Mouse (Mus musculus): ENCODE measurements around the gene Thada. TPM values are rescaled to one million over a fixed set of nuclear protein-coding genes. Genes with fewer than 3 reads are reported as not detected.

Gene Thada
- polyA plus RNA-seq, 1 experiment = 9.4 TPM

DNA sequence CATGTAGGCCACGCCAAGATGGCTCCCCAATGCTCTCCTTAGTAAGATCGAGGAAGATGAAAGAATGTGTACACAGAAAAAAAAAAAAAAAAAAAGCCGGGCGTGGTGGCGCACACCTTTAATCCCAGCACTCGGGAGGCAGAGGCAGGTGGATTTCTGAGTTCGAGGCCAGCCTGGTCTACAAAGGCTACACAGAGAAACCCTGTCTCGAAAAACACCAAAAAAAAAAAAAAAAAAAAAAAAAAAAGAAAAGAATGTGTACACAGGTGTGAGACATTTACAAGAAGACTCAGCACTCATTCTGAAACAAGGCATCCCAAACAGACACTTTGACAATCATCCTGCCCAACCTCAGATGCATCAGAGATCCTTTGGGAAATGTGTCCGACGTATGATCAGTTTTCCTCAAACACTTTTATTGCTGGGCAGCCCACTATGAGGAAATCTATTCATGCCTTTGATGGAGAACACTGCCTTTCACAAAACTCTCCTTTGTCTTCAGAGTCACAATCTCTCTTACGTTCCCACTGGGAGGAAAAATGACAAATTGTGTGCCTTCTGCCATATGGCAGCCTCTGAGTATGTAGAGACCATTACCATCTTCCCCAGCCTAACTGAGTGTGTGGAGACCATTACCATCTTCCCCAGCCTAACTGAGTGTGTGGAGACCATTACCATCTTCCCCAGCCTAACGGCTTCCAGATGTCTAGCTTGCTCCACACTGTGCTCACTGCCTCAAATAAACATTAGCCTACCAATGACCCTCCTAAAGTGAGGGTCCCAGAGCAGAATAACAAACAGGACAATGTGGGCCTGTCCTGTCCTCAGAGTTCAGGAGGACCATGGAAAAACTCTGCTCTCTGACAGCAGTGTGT lies 138.7 kb downstream of the Thada start:
- no peak for TF ChIP-seq CTCF (conservative IDR thresholded peaks at IDR 0.05; ENCODE audit: insufficient read depth, insufficient read length, low read depth, low read length)
- no peak for TF ChIP-seq POLR2A (IDR thresholded peaks at IDR 0.05; ENCODE audit: low read depth, low read length)
- 95% methylated on average over 12 of the region's 12 CpGs for WGBS
- Histone ChIP-seq H3K4me3 (ENCODE audit: insufficient read depth, low read depth, low read length) (no peak overlapping the region), H3K36me3 (ENCODE audit: control insufficient read depth, insufficient read depth, low read length) (no peaks in the 10 kb centered on the region; the same call in 1 of the 2 replicates), H3K27me3 (replicated peaks; ENCODE audit: control insufficient read depth, insufficient read depth, low read length) (no peaks in the 10 kb centered on the region), H3K27ac (ENCODE audit: insufficient read depth, low read depth, low read length) (no peak overlapping the region), H3K4me1 (ENCODE audit: control insufficient read depth, insufficient read depth, low read length) (no peaks in the 10 kb centered on the region)
- DNase-seq = no peak

DNA sequence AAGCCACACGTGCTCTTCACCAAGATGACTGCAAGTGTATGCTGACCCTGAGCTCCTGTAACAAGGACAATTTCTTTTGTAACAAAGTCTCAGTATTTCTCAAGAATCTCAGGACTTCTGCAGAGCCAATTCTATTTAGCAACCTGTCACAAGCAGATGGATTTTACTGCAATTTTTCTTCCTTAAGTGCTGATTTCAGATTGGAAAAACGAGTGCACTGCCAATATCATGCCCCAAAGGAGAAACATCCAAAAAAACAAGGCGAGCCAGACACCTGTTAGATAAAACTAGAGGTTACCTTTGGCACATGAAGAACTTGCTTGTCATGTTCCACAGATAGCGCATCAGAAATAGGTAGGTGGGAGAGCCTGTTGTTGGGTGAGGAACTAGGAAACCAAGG lies 143.8 kb downstream of the Thada start:
- 87% methylated on average over 4 of the region's 4 CpGs for WGBS
- H3K4me3 ChIP-seq (ENCODE audit: insufficient read depth, low read depth, low read length) = no peak overlapping the region
- H3K36me3 ChIP-seq (ENCODE audit: control insufficient read depth, insufficient read depth, low read length) = no peaks in the 10 kb centered on the region; the same call in 1 of the 2 replicates
- H3K27me3 ChIP-seq (replicated peaks; ENCODE audit: control insufficient read depth, insufficient read depth, low read length) = no peaks in the 10 kb centered on the region
- DNase-seq = no peak
- no peak overlapping the region for H3K27ac ChIP-seq (ENCODE audit: insufficient read depth, low read depth, low read length)
- no peaks in the 10 kb centered on the region for H3K4me1 ChIP-seq (ENCODE audit: control insufficient read depth, insufficient read depth, low read length)
- TF ChIP-seq POLR2A (IDR thresholded peaks at IDR 0.05; ENCODE audit: low read depth, low read length) (no peak), CTCF (conservative IDR thresholded peaks at IDR 0.05; ENCODE audit: insufficient read depth, insufficient read length, low read depth, low read length) (no peak)

DNA sequence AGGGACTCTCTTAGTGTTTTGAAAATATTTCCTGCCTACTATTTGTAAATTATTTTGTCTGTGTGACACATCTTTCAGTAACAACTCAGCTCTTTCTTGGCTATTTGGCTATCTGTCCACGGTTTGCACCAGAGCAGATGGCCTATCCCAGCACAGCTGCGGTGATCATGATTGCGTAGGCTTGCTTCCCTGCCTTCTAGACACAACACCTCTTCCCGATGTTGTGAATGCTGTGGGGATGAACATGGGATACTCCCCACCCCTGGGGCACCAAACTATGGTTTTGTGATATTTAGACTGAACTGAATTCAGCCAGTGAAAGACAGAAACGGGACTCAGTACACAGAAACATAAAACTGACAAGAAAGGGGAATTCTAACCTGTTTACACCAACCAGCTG lies 144.7 kb downstream of the Thada start:
- WGBS = 80% methylated on average over 5 of the region's 5 CpGs
- Histone ChIP-seq H3K27me3 (replicated peaks; ENCODE audit: control insufficient read depth, insufficient read depth, low read length) (no peaks in the 10 kb centered on the region), H3K4me3 (ENCODE audit: insufficient read depth, low read depth, low read length) (no peak overlapping the region), H3K36me3 (ENCODE audit: control insufficient read depth, insufficient read depth, low read length) (no peaks in the 10 kb centered on the region), H3K27ac (ENCODE audit: insufficient read depth, low read depth, low read length) (no peak overlapping the region), H3K4me1 (ENCODE audit: control insufficient read depth, insufficient read depth, low read length) (no peaks in the 10 kb centered on the region)
- no peak for DNase-seq
- TF ChIP-seq CTCF (conservative IDR thresholded peaks at IDR 0.05; ENCODE audit: insufficient read depth, insufficient read length, low read depth, low read length) (no peak), POLR2A (IDR thresholded peaks at IDR 0.05; ENCODE audit: low read depth, low read length) (no peak)

- no peaks in the 10 kb centered on the region for H3K36me3 ChIP-seq (ENCODE audit: control insufficient read depth, insufficient read depth, low read length)
- H3K27ac ChIP-seq (ENCODE audit: insufficient read depth, low read depth, low read length) = no peak overlapping the region
- no peaks in the 10 kb centered on the region for H3K4me1 ChIP-seq (ENCODE audit: control insufficient read depth, insufficient read depth, low read length)
- no peak for TF ChIP-seq CTCF (conservative IDR thresholded peaks at IDR 0.05; ENCODE audit: insufficient read depth, insufficient read length, low read depth, low read length)
- no peak for TF ChIP-seq POLR2A (IDR thresholded peaks at IDR 0.05; ENCODE audit: low read depth, low read length)
- WGBS = 88% methylated on average over 1 of the region's 1 CpGs
- H3K27me3 ChIP-seq (replicated peaks; ENCODE audit: control insufficient read depth, insufficient read depth, low read length) = no peaks in the 10 kb centered on the region
- DNase-seq = no peak
- H3K4me3 ChIP-seq (ENCODE audit: insufficient read depth, low read depth, low read length) = no peak overlapping the region
Measured at GRCm38 (mm10) chr17:84320576-84320975, 145.4 kb downstream of the Thada start.

GRCm38 (mm10) chr17:84314341-84314740 lies 151.7 kb downstream of the Thada start:
- TF ChIP-seq POLR2A (IDR thresholded peaks at IDR 0.05; ENCODE audit: low read depth, low read length) (no peak), CTCF (conservative IDR thresholded peaks at IDR 0.05; ENCODE audit: insufficient read depth, insufficient read length, low read depth, low read length) (no peak)
- Histone ChIP-seq H3K36me3 (ENCODE audit: control insufficient read depth, insufficient read depth, low read length) (no peaks in the 10 kb centered on the region), H3K27me3 (replicated peaks; ENCODE audit: control insufficient read depth, insufficient read depth, low read length) (no peaks in the 10 kb centered on the region), H3K4me3 (ENCODE audit: insufficient read depth, low read depth, low read length) (no peak overlapping the region), H3K4me1 (ENCODE audit: control insufficient read depth, insufficient read depth, low read length) (no peaks in the 10 kb centered on the region), H3K27ac (ENCODE audit: insufficient read depth, low read depth, low read length) (no peak overlapping the region)
- no peak for DNase-seq
- 94% methylated on average over 7 of the region's 7 CpGs for WGBS

DNA sequence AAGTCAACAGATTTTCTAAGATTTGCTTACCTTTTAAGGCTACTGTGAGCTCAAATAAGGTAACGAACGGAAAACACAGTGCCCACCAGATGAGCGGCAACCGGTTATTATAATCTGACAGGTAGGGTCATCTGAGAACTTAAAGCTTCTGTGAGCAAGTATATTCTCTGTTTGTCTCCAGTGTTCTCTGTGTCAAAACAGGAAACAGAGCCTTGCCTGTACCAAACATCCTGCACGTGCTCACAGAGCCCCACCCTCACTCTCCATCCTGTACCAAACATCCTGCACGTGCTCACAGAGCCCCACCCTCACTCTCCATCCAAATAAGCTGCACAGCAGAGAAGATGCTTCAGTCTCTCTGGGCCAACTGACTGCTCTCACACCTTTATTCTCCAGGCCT lies 152.5 kb downstream of the Thada start:
- TF ChIP-seq CTCF (conservative IDR thresholded peaks at IDR 0.05; ENCODE audit: insufficient read depth, insufficient read length, low read depth, low read length) (no peak), POLR2A (IDR thresholded peaks at IDR 0.05; ENCODE audit: low read depth, low read length) (no peak)
- Histone ChIP-seq H3K4me1 (ENCODE audit: control insufficient read depth, insufficient read depth, low read length) (no peaks in the 10 kb centered on the region), H3K27me3 (replicated peaks; ENCODE audit: control insufficient read depth, insufficient read depth, low read length) (no peaks in the 10 kb centered on the region), H3K27ac (ENCODE audit: insufficient read depth, low read depth, low read length) (no peak overlapping the region), H3K36me3 (ENCODE audit: control insufficient read depth, insufficient read depth, low read length) (peaks cover 2% of the 10 kb centered on the region; the same call in 1 of the 2 replicates), H3K4me3 (ENCODE audit: insufficient read depth, low read depth, low read length) (no peak overlapping the region)
- DNase-seq = no peak
- 75% methylated on average over 6 of the region's 6 CpGs for WGBS

- WGBS = 88% methylated on average over 1 of the region's 1 CpGs
- Histone ChIP-seq H3K4me1 (ENCODE audit: control insufficient read depth, insufficient read depth, low read length) (no peaks in the 10 kb centered on the region), H3K27me3 (replicated peaks; ENCODE audit: control insufficient read depth, insufficient read depth, low read length) (no peaks in the 10 kb centered on the region), H3K36me3 (ENCODE audit: control insufficient read depth, insufficient read depth, low read length) (peaks cover 2% of the 10 kb centered on the region; the same call in 1 of the 2 replicates), H3K4me3 (ENCODE audit: insufficient read depth, low read depth, low read length) (no peak overlapping the region), H3K27ac (ENCODE audit: insufficient read depth, low read depth, low read length) (no peak overlapping the region)
- no peak for TF ChIP-seq POLR2A (IDR thresholded peaks at IDR 0.05; ENCODE audit: low read depth, low read length)
- TF ChIP-seq CTCF (conservative IDR thresholded peaks at IDR 0.05; ENCODE audit: insufficient read depth, insufficient read length, low read depth, low read length) = no peak
- no peak for DNase-seq
Measured at GRCm38 (mm10) chr17:84306151-84306550, 159.9 kb downstream of the Thada start.
